Mouse (Mus musculus) cerebellum, adult 2 months (tissue): ENCODE results near the gene Gdpd1. TPM values are rescaled to one million over a fixed set of nuclear protein-coding genes. Genes with fewer than 3 reads are reported as not detected.
A peak's percentile ranks its signal among the peaks of the same experiment; 100 is the strongest.
"Not testable (repeated sequence)": the region's sequence is repeated elsewhere in the genome, so short reads cannot be mapped to it uniquely, and the experiment has no call there.

Experiments used
- DNase-seq, 2 experiments: peaks; one replicate each; pipeline ENCODE4 v3.0.0; 2021
- H3K27ac ChIP-seq: fragments of 200-500 bp; 2 replicates; pipeline ENCODE4 v1.5.1; 2012; ENCODE audit warnings: low read length, control low read depth, inconsistent platforms; ENCODE audit not compliant: insufficient read depth
- H3K27me3 ChIP-seq: fragments of 200-500 bp; 2 replicates; pipeline ENCODE4 v1.6.1; 2012; ENCODE audit warnings: inconsistent platforms, mild to moderate bottlenecking, low read length, moderate library complexity; ENCODE audit not compliant: control insufficient read depth, insufficient read depth
- H3K4me1 ChIP-seq: fragments of 200-500 bp; 2 replicates; pipeline ENCODE4 v1.6.1; 2011; ENCODE audit warnings: low read length; ENCODE audit not compliant: control insufficient read depth, insufficient read depth
- H3K4me3 ChIP-seq: fragments of 200-500 bp; replicated peaks from 2 replicates; pipeline ENCODE3; 2011; ENCODE audit warnings: mild to moderate bottlenecking, low read depth, low read length, control low read depth; ENCODE audit not compliant: insufficient read depth
- CTCF ChIP-seq: fragments of 200-500 bp; IDR thresholded peaks from 2 replicates; pipeline ENCODE4 v1.5.1; 2011; ENCODE audit warnings: low read depth, mild to moderate bottlenecking, control low read depth, low read length, moderate library complexity, borderline replicate concordance; ENCODE audit not compliant: insufficient read depth
- POLR2A ChIP-seq: fragments of 200-500 bp; IDR thresholded peaks from 2 replicates; pipeline ENCODE4 v1.6.1; 2011; ENCODE audit warnings: low read length, control low read depth, borderline replicate concordance; ENCODE audit not compliant: insufficient read depth
- WGBS: fragments of 180-500 bp; shearing (Covaris S2); methylation state at CpG from one replicate; pipeline ENCODE4 v1.1.7; 2018; 5-methylcytosine and 5-hydroxymethylcytosine counted together
- polyA plus RNA-seq: library from polyadenylated mRNA; depleted of rRNA; stranded (reverse); fragments of >200 nt; gene quantifications from 2 replicates; pipeline ENCODE4 v1.2.3, GENCODE M21; 2012

Gdpd1 gene
- polyA plus RNA-seq, 1 experiment = 41.2 TPM

GRCm38 (mm10) chr11:87086290-87086984, 12.6 kb upstream of the Gdpd1 start, which contains the start of gene Smg8:
Smg8 (minus strand) TSS chr11:87086774.
- peak within 1 kb of the TSS; percentile 85 for H3K4me3 ChIP-seq
- under 1% methylated on average over 43 of the region's 43 CpGs for WGBS
- H3K4me1 ChIP-seq = peaks cover 14% of the 10 kb centered on the region
- no peak within 1 kb of the TSS; the same call in 1 of the 2 replicates for H3K27ac ChIP-seq
- DNase-seq = peak; percentile 82 to 83
- H3K27me3 ChIP-seq = no peaks in the 10 kb centered on the region
- TF ChIP-seq CTCF = no peak
- peak; percentile 87 for TF ChIP-seq POLR2A

- H3K4me1 ChIP-seq = peaks cover 14% of the 10 kb centered on the region
- no peak for DNase-seq
- H3K4me3 ChIP-seq = peak overlapping the region; percentile 85
- WGBS = 82% methylated on average over 13 of the region's 13 CpGs
- H3K27me3 ChIP-seq = no peaks in the 10 kb centered on the region
- TF ChIP-seq POLR2A = no peak
- no peak for TF ChIP-seq CTCF
- H3K27ac ChIP-seq = no peak overlapping the region
Observed at GRCm38 (mm10) chr11:87085461-87085860, 11.6 kb upstream of the Gdpd1 start.

- no peak overlapping the region for H3K27ac ChIP-seq
- WGBS = 67% methylated on average over 1 of the region's 1 CpGs
- TF ChIP-seq CTCF (no peak), POLR2A (no peak)
- H3K4me1 ChIP-seq = peaks cover 14% of the 10 kb centered on the region
- H3K4me3 ChIP-seq = no peak overlapping the region
- DNase-seq = no peak
- no peaks in the 10 kb centered on the region for H3K27me3 ChIP-seq
Observed at GRCm38 (mm10) chr11:87083712-87084111, 9.8 kb upstream of the Gdpd1 start.

GRCm38 (mm10) chr11:87073343-87073865, 458 bp downstream of the Gdpd1 start:
- H3K27ac ChIP-seq = peak overlapping the region; percentile 73
- H3K4me1 ChIP-seq = peaks cover 7% of the 10 kb centered on the region; the same call in 1 of the 2 replicates
- peak overlapping the region; percentile 84 for H3K4me3 ChIP-seq
- no peaks in the 10 kb centered on the region for H3K27me3 ChIP-seq
- WGBS = under 1% methylated on average over 24 of the region's 24 CpGs
- peak; percentile 81 for DNase-seq
- no peak for TF ChIP-seq POLR2A
- TF ChIP-seq CTCF = peak; percentile 41; the same call in 1 of the 2 replicates

GRCm38 (mm10) chr11:87062087-87062486, 11.8 kb downstream of the Gdpd1 start:
- Histone ChIP-seq H3K27me3 (no peaks in the 10 kb centered on the region), H3K4me3 (no peak overlapping the region), H3K27ac (no peak overlapping the region), H3K4me1 (no peaks in the 10 kb centered on the region)
- no peak for TF ChIP-seq CTCF
- no peak for TF ChIP-seq POLR2A
- 87% methylated on average over 3 of the region's 3 CpGs for WGBS
- no peak for DNase-seq

- Histone ChIP-seq H3K27me3 (no peaks in the 10 kb centered on the region), H3K4me1 (no peaks in the 10 kb centered on the region), H3K4me3 (no peak overlapping the region), H3K27ac (no peak overlapping the region)
- no peak for DNase-seq
- WGBS = 100% methylated on average over 2 of the region's 2 CpGs
- no peak for TF ChIP-seq POLR2A
- no peak for TF ChIP-seq CTCF
Observed at GRCm38 (mm10) chr11:87060410-87060809, 13.5 kb downstream of the Gdpd1 start.

GRCm38 (mm10) chr11:87056286-87056685, 17.6 kb downstream of the Gdpd1 start:
- no peak for DNase-seq
- WGBS = 91% methylated on average over 6 of the region's 6 CpGs
- no peak for TF ChIP-seq CTCF
- TF ChIP-seq POLR2A = no peak

GRCm38 (mm10) chr11:87048900-87049299, 25.0 kb downstream of the Gdpd1 start:
- 91% methylated on average over 7 of the region's 7 CpGs for WGBS
- H3K27me3 ChIP-seq, H3K4me1 ChIP-seq, H3K4me3 ChIP-seq, H3K27ac ChIP-seq, DNase-seq: not testable (repeated sequence)

More at GRCm38 (mm10) chr11:87056286-87056685, 17.6 kb downstream of the Gdpd1 start:
- no peaks in the 10 kb centered on the region for H3K27me3 ChIP-seq
- H3K27ac ChIP-seq = no peak overlapping the region
- H3K4me1 ChIP-seq = no peaks in the 10 kb centered on the region
- H3K4me3 ChIP-seq = no peak overlapping the region
